Mouse (Mus musculus) frontal cortex, postnatal 10 days (tissue): ENCODE measurements at regions not wholly inside any gene's neighbourhood (a gene's known extent, or its start where the extent isn't known, plus 50 kb on each side); places are given as distances from the start of the nearest gene placed in this dataset.
"Not testable (repeated sequence)": the region's sequence is repeated elsewhere in the genome, so short reads cannot be mapped to it uniquely, and the experiment has no call there.

Experiments used
- DNase-seq, 2 experiments: peaks; one replicate each; pipeline ENCODE4 v3.0.0; 2022; ENCODE audit warnings: low spot score in 2 of 2, mixed read lengths in 1 of 2

- DNase-seq: no peak
These were observed 379.0 kb upstream of the Ptger4 start for GRCm38 (mm10) chr15:5623021-5623420.

GRCm38 (mm10) chr15:5625367-5625766 is 381.4 kb upstream of the Ptger4 start:
- DNase-seq: no peak

- DNase-seq: no peak
These were observed 402.7 kb upstream of the Ptger4 start for GRCm38 (mm10) chr15:5646673-5647072.

GRCm38 (mm10) chr15:5658796-5659195 is 414.8 kb upstream of the Ptger4 start:
- DNase-seq: no peak

GRCm38 (mm10) chr15:5660819-5661218 is 416.8 kb upstream of the Ptger4 start:
- no peak for DNase-seq

GRCm38 (mm10) chr15:5671781-5672180 is 427.8 kb upstream of the Ptger4 start:
- DNase-seq: no peak

- DNase-seq: no peak
These were observed 432.7 kb upstream of the Ptger4 start for GRCm38 (mm10) chr15:5676704-5677103.

- DNase-seq: no peak
These were observed 449.8 kb upstream of the Ptger4 start for GRCm38 (mm10) chr15:5693810-5694209.

GRCm38 (mm10) chr15:5695015-5695414 is 451.0 kb upstream of the Ptger4 start:
- DNase-seq: no peak

- no peak for DNase-seq
These were observed 464.5 kb upstream of the Ptger4 start for GRCm38 (mm10) chr15:5708454-5708853.

- DNase-seq: no peak
These were observed 496.7 kb upstream of the Ptger4 start for GRCm38 (mm10) chr15:5740658-5741057.

- no peak for DNase-seq
These were observed 499.9 kb upstream of the Ptger4 start for GRCm38 (mm10) chr15:5743893-5744292.

GRCm38 (mm10) chr15:5758690-5759089 is 514.7 kb upstream of the Ptger4 start:
- no peak for DNase-seq

GRCm38 (mm10) chr15:5762216-5762615 is 518.2 kb upstream of the Ptger4 start:
- no peak for DNase-seq

- DNase-seq: no peak
These were observed 522.5 kb upstream of the Dab2 start for GRCm38 (mm10) chr15:5777074-5777473.

- DNase-seq: no peak
These were observed 499.7 kb upstream of the Dab2 start for GRCm38 (mm10) chr15:5799917-5800316.

GRCm38 (mm10) chr15:5811154-5811732 is 488.3 kb upstream of the Dab2 start:
- DNase-seq: no peak

- no peak for DNase-seq
These were observed 487.6 kb upstream of the Dab2 start for GRCm38 (mm10) chr15:5811958-5812357.

GRCm38 (mm10) chr15:5817901-5818576 is 481.5 kb upstream of the Dab2 start:
- DNase-seq: no peak

GRCm38 (mm10) chr15:5839963-5840362 is 459.6 kb upstream of the Dab2 start:
- DNase-seq: no peak

GRCm38 (mm10) chr15:5841369-5842149 is 458.0 kb upstream of the Dab2 start:
- DNase-seq: not testable (repeated sequence)

- no peak for DNase-seq
These were observed 453.0 kb upstream of the Dab2 start for GRCm38 (mm10) chr15:5846571-5846970.
